Mouse (Mus musculus) spleen, postnatal 4 days (tissue): Measurements from ENCODE around the gene Inka2.

ENCODE experiments used
- DNase-seq, 2 experiments: peaks; one replicate each; pipeline ENCODE4 v3.0.0; 2022; ENCODE audit warnings: low spot score in 2 of 2

Inka2 gene

DNA sequence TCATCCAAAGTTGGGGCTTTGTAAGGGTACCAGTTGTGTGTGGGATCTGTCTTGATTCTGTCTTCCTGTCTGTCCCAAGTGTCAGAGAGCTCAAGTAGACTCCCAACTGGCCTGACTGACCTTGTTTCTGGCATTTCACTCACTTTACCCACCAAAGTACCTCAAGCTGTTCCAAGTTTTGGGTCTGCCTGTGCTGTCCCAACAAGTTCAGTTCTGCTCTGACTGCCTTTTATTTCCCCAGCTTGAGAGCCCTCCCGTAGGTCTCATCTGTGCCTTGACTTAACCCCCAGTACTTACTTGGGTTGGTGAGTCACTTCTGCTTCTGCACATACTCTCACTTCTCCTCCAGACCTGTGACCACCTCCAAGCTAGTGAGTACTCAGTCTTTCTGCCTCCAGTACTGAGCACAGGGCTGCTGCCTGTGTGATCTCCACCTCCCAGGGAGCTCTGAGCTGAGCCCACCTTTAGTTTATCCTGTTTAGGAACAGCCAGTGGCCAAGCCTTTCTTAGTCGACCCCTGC lies 17.3 kb downstream of the Inka2 start:
- peak in 1 of 2 experiments; percentile 56 for DNase-seq

DNA sequence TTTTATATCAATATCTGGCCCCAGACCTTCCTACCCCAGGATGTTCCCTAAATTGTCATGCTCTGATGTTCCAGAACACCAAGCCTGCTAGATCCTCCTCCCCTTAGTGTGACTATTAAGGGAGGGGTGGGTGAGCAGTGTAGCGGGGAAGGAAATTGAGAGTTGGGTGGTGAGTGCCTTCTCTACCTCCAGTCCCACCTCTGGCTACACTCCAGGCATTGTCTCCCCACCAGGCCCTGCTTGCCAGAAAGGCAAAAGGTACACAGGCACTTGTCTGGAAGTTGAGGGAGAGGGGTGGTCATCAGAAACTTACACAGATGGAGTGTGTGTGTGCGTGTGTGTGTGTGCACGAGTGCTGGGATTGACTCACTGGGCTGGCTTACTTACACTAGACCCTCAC lies 18.1 kb downstream of the Inka2 start:
- DNase-seq: peak in 1 of 2 experiments; percentile 48

DNA sequence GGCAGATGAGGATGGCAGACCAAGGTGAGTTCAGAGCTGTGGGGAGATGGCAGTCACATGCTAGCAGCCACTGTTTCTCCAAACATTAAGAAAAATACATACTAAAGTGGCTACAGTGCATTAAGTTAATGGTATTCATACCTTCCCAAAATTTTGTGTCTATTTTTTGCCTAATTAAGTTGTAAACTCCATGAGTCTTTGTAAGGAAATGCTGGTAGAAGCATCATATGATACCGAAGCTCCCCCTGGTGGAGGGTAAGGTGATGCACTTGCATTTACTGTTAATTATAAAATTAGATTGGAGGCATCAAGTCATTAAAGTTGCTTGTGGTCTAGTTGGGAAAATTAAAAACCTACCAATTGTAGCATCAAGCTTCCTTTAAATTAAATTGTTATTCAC lies 21.6 kb downstream of the Inka2 start:
- peak; percentile 53 to 77 for DNase-seq

DNA sequence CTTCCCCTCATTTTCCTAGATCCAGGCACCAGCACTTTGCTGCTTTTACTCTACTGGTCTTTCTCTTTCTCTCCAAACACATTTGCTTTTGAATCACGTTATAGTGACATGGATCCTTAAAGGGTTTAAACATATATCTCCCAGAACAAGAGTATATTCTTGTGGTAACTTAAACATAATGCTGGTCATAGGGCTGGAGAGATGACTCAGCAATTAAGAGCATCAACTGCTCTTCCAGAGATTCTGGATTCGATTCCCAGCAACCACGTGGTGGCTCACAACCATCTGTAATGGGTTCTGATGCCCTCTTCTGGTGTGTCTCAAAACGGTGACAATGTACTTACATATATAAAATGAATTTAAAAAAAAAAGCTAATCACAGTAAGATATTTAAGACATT lies 28.0 kb downstream of the Inka2 start:
- peak in 1 of 2 experiments; percentile 17 for DNase-seq

DNA sequence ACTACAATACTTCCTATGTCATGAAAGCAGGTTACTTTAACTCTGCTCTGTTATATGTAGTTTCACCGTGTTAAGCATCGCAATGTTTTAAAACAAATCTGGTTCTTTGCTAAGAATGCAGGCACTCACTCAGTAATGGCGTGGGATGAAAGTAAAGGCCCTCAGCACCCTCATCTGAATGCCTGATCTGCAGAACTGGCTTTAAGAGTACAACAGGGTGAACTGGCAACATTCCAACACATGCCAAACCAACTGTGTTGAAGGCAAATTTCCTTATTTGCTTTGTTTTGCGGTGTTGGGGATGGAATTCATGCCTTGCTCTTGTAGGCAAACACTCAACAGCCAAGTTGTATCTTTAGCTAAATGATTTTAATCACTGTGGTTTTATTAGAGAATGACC lies 29.1 kb downstream of the Inka2 start:
- peak in 1 of 2 experiments; percentile 39 for DNase-seq

DNA sequence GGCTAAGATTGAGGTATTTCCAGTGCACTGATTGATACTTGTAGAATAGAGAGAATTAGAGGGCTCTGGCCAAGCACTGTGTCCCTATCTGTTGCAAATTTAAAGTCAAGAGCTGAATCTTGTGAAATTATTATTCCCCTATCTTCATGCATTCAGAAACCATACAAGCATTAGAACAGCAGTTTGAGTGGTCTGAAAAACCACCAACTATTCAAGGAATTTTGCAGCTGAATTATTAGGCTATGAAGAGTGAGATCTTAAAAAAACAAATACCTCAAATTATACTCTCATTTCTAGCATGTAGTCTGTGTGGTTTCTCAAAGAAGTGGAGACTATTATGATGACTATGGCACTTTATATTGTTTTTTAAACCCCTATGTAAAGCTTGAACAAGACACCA lies 30.9 kb downstream of the Inka2 start:
- DNase-seq: no peak

DNA sequence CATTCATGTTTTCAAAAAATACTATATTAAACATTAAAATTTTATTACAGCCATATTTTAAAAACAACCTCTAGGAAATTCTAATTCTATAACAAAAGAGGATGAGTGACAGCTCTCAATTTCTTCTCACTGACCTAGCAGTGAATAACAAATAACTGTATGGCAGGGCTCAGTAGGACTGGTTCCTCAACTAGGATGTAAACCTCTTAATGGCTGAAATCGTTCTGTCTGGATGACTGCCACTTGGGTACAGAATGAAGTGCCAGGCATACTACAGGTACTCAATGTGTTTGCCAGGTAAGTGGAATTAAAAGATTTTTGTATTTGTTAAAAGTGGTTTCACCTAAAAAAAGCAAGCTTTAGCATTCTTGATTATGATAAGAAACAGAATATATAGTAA lies 31.7 kb downstream of the Inka2 start:
- DNase-seq: peak in 1 of 2 experiments; percentile 3

DNA sequence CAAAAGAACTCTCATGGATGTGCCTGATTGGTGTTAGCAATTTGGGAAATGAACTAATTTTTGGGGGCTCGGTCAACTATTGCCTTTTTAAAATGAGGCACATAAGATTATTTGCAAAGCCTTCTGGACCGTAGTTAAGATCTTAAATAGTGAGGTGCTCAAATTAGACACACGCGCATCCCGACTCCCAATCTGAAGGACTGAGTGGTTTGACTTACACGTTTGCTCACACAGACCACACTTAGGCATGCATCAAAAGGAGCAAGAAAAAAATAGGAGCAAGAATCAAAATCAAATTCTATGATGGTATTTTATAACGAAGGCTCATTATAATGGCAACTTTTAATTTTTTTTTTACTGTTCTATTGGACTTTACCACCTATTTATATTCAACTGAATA lies 32.7 kb downstream of the Inka2 start:
- peak in 1 of 2 experiments; percentile 1 for DNase-seq

DNA sequence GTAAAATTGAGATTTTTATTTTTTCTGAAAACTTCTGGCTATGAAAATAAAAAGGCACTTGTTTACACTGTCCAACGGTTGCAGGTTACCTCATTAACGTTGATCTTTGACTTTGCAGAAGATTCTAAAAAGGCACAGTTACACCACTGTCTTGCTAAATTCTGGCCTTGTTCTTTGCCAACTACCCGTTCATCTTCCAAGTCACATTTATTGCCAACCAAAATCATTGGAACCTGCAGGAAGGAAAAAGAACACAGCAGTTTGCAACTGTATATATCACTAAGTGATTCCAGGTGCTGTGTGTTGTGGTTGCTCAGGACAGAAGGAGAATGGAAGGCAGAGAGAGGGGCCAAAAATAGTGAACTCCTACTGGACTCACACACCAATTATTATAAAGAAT lies 33.3 kb downstream of the Inka2 start:
- no peak for DNase-seq

DNA sequence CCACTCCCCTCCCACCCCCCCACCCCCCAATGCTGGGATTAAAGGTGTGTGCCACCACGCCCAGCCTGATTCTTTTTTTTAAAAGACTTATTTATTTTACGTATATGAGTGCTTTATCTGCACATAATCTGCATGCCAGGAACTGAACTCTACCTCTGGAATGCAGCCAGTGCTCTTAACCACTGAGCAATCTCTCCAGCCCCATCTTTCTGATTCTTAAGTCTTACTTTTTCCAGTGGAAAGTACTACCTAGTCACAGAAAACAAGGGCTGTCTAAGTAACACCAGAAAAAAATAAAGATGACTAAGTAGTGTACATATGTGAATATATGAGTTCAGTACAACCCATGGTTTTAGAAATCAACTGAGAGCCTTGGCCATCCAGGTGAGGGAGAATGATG lies 42.1 kb downstream of the Inka2 start:
- no peak for DNase-seq

DNA sequence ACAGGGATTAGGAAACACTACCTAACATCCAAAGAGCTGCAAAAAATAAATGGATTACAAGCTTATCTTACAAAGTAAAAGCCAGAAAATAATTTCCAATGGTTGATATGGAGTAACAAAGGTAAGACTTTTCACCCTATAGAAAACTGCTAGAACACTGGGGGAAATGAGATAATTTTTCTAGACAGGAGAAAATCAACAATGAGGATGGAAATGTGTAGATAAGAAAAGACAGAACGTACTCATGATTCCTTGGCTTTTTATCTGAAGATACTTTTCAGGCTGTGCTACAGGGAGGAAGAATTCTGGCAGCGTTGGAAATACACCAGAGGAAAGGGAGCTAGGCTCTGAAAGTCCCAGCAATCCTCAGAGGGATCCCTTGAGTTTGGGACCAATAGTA lies 46.4 kb downstream of the Inka2 start:
- no peak for DNase-seq

DNA sequence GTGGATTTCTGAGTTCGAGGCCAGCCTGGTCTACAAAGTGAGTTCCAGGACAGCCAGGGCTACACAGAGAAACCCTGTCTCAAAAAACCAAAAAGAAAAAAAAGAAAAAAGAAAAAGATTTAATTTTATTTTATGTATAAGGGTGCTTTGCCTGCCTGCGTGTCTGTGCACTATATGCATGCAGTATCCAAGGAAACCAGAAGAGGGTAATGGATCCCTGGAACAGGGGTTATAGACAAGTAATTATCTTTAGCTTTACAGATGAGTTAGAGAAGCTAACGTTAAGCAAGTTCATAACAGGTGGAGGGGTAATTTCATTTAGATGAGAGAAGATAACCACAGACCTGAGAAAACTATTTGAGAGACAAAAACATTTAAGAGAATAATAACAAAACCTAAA lies 49.8 kb downstream of the Inka2 start:
- DNase-seq: no peak

DNA sequence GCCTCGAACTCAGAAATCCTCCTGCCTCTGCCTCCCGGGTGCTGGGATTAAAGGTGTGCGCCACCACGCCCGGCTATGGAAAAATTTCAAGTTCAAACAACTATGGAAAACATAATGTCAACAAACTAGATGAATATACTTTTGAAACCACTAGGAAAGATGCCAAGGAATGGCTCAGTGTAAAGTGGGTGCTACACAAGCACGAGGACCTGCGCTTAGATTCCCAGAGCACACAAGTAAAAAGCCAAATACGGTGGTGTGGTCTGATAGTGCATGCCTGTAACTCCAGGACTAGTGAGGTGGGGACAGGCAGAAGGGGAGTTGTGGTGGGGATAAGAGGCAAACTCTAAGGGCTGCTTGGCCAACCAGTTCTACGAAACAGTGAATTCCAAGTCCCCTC lies 50.7 kb downstream of the Inka2 start:
- DNase-seq: no peak

DNA sequence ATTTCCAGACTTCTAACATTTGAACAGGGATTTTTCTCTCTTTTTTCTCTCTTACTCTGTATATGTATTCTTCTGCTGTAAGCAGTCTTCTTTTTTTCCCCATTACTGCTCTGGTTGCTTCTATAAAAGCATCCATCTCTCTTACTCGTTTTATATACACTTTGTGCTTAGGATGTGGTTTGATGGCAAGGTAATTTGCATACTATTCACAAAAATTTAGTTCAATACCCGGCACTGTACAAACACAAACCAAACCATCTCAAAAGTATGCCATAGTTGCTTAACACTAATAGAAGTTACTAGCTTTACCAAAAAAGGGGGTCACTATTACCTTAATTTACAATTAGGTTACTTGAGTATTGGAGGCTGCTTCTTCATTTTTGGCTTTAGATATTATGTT lies 52.1 kb downstream of the Inka2 start:
- no peak for DNase-seq

DNA sequence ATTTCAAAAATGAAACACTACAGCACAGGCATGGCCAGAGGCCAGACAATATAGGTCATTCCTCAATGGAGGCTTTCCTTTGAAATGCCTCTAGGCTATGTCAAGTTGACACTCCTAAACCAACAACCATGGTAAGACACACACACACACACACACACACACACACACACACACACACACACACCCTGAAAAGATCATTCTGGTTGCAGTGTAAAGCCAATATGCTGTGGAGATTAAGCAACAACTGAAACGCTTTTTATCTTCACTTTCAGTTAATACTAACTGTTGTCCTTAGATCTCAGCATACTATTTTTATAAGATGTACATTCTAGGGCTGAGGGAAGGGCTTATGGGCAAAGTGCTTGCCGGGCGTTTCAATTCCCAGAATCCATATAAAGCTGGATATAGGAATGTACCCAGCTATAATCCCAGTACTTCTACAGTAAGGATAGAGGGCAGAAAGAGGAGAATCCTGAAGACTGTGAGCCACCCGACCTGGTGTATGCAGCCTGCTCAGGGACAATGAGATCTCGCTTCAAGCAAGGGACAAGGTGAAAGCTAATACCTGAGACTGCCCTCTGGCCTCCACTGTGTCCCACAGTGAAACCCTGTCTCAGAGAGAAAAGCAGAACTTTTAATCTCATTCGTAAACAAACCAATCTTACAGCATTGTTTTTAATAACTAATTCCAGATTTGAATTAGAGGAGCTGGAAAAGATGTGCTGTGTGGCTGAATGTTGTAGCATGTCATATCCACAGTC lies 53.1 kb downstream of the Inka2 start:
- no peak for DNase-seq

DNA sequence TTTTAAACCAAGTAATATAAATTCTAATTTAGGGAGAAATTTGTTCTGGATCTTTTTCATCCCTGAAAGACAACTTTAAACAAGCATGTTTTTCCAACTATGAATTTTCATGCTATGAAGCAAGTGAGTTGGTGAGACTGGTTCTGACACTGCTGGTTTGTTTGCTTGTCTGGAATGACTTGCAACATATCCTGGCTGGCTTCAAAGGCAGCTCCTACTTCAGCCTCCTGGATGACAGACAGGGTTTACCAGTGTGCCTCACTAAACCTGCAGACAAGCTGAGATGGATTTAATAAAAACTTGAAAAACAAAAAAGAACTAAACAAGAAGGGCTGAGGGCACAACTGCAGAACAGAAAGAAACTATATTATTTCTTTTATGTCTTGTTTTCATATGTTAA lies 53.7 kb downstream of the Inka2 start:
- no peak for DNase-seq

DNA sequence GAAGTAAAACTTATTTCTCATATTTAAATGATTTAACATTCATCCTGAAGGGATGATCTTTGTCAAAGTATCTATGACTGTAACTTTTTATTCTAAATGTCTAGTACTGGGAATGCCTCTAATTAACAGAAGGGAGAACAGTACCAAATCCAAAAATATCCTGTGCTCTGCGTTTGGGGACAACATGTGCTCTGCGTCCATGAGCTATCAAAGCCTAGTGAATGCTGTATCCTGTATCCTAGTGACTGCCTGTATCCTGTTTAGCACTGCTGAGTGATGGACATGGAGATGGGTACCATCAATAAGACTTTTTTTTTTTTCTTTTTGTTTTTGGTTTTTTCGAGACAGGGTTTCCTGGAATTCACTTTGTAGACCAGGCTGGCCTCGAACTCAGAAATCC lies 54.3 kb downstream of the Inka2 start:
- DNase-seq: no peak

DNA sequence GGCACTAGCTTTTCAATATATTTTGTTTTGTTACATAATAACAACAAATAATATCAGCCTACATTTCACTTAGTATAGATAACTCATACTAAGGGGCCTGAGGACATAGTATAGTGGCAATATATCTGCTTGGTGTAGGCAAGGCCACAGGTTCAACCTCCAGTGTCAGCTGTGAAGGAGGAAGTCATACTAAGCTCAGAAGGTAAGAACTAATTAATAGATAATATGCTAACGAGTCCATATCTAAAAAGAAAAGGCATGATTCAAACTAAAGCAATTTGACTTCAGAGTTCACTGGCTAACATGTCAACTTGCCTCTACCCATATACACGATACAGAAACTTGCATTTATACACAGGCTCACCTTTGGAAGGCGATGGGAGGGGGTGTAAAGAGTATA lies 55.7 kb downstream of the Inka2 start:
- DNase-seq: no peak

DNA sequence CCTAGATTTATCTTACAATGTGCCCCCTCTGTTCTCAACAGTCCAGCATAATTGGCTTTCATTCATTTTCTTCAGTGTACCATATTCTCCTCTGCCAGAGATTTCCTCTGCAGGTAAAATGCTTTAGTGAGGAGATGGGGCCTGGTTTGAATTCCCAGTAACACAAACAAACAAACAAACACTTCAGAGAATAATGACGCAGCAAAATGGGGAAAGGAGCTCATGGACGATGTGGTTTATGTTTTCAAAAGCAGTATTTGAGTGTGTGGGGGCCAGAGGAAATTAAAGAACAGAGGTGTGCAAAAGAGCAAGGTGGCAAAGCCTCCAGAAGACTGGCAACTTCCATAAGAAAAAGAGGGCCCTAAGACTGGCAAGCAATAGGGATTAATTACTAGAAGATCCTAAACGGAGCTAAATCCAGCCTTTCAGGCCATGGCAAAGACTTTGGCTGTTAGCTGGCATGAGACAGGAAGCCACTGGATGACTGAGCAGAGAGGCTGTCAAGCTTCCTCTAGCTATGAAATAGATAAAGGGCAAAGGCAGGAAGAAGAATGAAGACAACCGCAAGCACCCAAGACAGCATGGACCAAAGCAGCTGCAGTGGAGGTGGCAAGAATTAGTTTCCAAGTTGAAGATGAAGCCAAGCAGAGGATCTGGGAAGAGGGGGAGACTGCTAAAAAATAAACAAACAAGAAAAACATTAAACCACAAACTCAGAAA lies 58.9 kb downstream of the Inka2 start:
- DNase-seq: no peak

DNA sequence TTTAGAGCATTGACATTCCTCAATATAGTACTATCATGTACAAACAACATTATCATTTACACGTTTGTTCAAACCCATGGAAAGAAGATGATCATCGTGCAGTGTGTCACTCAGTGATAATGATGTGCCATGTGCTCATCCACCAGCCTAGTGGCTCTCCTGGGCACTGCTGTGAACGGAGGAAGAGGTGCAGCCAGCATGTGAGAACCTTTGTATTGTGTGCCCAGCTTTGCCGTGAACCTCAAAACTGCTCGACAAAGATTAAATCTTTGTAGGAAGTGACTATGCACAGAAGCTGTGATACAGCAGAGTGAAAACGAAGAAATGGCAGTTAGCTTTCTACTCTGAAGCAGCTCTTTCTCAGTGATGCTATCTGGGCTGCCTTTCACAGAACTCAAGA lies 64.1 kb downstream of the Inka2 start:
- DNase-seq: no peak

DNA sequence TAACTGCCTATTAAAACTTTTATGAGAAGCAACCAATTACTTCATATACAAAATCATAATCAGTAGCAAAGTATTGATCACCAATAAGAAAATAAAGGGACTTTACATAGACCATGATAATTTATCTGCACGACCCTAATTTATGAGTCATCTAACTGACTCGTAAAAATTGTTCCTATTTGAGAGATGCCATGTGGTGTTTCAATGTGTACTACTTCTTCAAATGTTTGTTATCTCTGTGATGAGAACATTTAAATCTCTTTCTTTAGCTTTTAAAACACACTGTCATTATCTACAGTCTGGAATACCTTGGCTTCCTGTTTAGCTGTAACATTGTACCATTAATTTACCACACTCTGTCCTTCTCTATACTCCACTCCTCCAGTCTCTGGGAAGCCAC lies 65.0 kb downstream of the Inka2 start:
- DNase-seq: no peak
